Comparison of ENCODE assay signal across 8 mouse cellular contexts in the genomic region with DNA sequence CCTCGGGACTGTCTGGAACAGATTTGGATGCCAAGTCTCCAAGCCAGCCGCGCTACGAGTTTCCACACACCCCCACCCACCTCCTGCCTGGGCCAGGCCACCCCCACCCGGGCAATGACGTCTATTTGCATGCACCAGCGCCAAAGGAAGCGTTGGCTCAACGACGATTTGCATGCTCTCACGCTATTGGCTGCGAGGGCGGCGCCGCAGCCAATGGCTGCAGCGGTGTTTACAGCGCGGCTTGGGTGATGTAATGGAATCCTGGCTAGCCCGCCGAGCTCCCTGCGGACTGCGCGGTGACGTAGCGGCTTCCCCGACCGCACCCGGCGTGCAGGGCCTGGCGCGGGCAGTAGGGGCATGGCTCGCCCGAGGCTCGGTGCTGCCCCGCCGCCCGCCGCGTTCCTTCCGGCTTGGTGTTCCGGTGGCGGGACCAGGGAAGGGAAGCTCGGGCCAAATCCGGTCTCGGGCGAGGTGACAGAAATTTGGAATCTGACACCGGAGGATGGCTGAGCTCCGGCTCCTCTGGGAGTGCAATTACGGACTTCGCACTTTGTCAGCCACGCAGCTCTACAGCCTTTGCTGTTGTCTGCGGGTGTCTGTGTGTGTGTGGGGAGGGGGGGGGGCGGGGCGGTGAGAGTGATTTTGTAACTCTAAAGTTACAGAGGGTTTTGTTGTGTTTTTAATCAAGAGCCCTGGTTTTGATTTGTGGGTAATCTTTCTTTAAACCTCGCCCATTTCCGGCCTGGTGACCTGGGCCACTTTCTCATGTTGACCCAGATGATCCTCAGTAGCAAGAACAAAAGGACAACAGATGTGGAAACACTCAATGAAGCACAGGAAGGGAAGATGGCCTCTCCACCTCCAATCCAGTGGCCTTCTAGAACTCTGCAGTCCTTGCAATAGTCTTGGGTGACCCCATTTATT. TPM values are rescaled to one million over a fixed set of nuclear protein-coding genes. Genes with fewer than 3 reads are reported as not detected.
DNase-seq lines count a peak whose midpoint lies in the region; ATAC-seq and TF ChIP-seq lines count a peak whose summit lies in the region.

No protein-coding gene starts in this region.

- WGBS in forebrain, embryonic 14.5 days = 3% methylated on average over 56 of the region's 56 CpGs
- 2% methylated on average over 56 of the region's 56 CpGs for WGBS in neural tube, embryonic 15.5 days

- no peaks in the 10 kb centered on the region for H3K27me3 ChIP-seq in ES-Bruce4 (ENCODE audit: control insufficient read depth, insufficient read depth, low read length, poor library complexity, severe bottlenecking)
- no peaks in the 10 kb centered on the region for H3K27me3 ChIP-seq in forebrain, embryonic 14.5 days (replicated peaks; ENCODE audit: control insufficient read depth, insufficient read depth, low read length)
- 0 out of 2 replicates have a peak, but pooled peaks cover 5% of the 10 kb centered on the region for H3K27me3 ChIP-seq in neural tube, embryonic 15.5 days (replicated peaks)

- H3K4me3 ChIP-seq in ES-Bruce4 (ENCODE audit: low read depth, low read length) = peak overlapping the region; percentile 70
- H3K4me3 ChIP-seq in forebrain, embryonic 14.5 days (ENCODE audit: low read depth, low read length) = peak overlapping the region; percentile 42
- peak overlapping the region; percentile 51 for H3K4me3 ChIP-seq in neural tube, embryonic 15.5 days (replicated peaks)

- H3K9ac ChIP-seq in ES-Bruce4 (ENCODE audit: low read depth, poor library complexity, severe bottlenecking) = peak overlapping the region; percentile 57
- H3K9ac ChIP-seq in forebrain, embryonic 14.5 days (ENCODE audit: low read length) = peak overlapping the region; percentile 70
- peak overlapping the region; percentile 60 for H3K9ac ChIP-seq in neural tube, embryonic 15.5 days (replicated peaks)

- no peak for TF ChIP-seq CTCF in ES-Bruce4 (IDR thresholded peaks at IDR 0.05; ENCODE audit: low read depth, low read length)

- ATAC-seq in forebrain, embryonic 14.5 days = peak; percentile 99
- ATAC-seq in neural tube, embryonic 15.5 days (ENCODE audit: low FRiP score) = peak; percentile 98

- no peaks in the 10 kb centered on the region for H3K36me3 ChIP-seq in ES-Bruce4 (ENCODE audit: control insufficient read depth, insufficient read depth, low read length, poor library complexity, severe bottlenecking)
- H3K36me3 ChIP-seq in forebrain, embryonic 14.5 days (ENCODE audit: control insufficient read depth, insufficient read depth, low read length) = no peaks in the 10 kb centered on the region
- no peaks in the 10 kb centered on the region for H3K36me3 ChIP-seq in neural tube, embryonic 15.5 days

- peak overlapping the region; percentile 66 for H3K27ac ChIP-seq in ES-Bruce4 (ENCODE audit: insufficient read depth, low read length)
- H3K27ac ChIP-seq in forebrain, embryonic 14.5 days (ENCODE audit: low read depth, low read length) = peak overlapping the region; percentile 78
- H3K27ac ChIP-seq in neural tube, embryonic 15.5 days (replicated peaks) = peak overlapping the region; percentile 86

- peak; percentile 30 for TF ChIP-seq POLR2A in ES-Bruce4 (IDR thresholded peaks at IDR 0.05; ENCODE audit: insufficient read depth, low read length)

- H3K4me1 ChIP-seq in ES-Bruce4 (ENCODE audit: control insufficient read depth, insufficient read depth, low read length) = peaks cover 4% of the 10 kb centered on the region
- peaks cover 3% of the 10 kb centered on the region; the same call in 1 of the 2 replicates for H3K4me1 ChIP-seq in forebrain, embryonic 14.5 days (ENCODE audit: control insufficient read depth, insufficient read depth, low read length)
- peaks cover 14% of the 10 kb centered on the region for H3K4me1 ChIP-seq in neural tube, embryonic 15.5 days

- intact Hi-C loops in heart, postnatal 14 days (cut with DNase I) = no loop called here

- DNase-seq in cerebellum, adult 11 months = peak; percentile 91
- peak; percentile 99 for DNase-seq in forebrain, embryonic 14.5 days (ENCODE audit: low spot score)
- DNase-seq in heart, postnatal 14 days = peak; percentile 95 to 96
- peak; percentile 96 for DNase-seq in layer of hippocampus, adult 11-12 months (ENCODE audit: low spot score)
- DNase-seq in lung, adult 18-20 months = peak; percentile 98 to 99
- peak; percentile 97 for DNase-seq in testis, postnatal 14 days (ENCODE audit: low spot score)

- peak overlapping the region; percentile 65 for H3K4me2 ChIP-seq in forebrain, embryonic 14.5 days (ENCODE audit: low read length)
- peak overlapping the region; percentile 72 for H3K4me2 ChIP-seq in neural tube, embryonic 15.5 days

- no peaks in the 10 kb centered on the region for H3K9me3 ChIP-seq in ES-Bruce4 (replicated peaks; ENCODE audit: control insufficient read depth, insufficient read depth, low read length, poor library complexity, severe bottlenecking)
- no peaks in the 10 kb centered on the region for H3K9me3 ChIP-seq in forebrain, embryonic 14.5 days (replicated peaks; ENCODE audit: control insufficient read depth, low read length)
- no peaks in the 10 kb centered on the region for H3K9me3 ChIP-seq in neural tube, embryonic 15.5 days (replicated peaks)

- no peak for TF ChIP-seq EP300 in ES-Bruce4 (IDR thresholded peaks at IDR 0.05; ENCODE audit: insufficient read depth, low read depth, low read length)

RNA-seq across cellular contexts. Expression of gene Nr4a1, which starts 7.6 kb away (rescaled TPM):
- 29.4 and 31.9 TPM in 2 replicates for polyA plus RNA-seq in ES-Bruce4 (2011; ENCODE audit: insufficient read depth, insufficient read length, low read depth, missing spikeins)
- 2.1 and 2.9 TPM in 2 replicates for polyA plus RNA-seq in forebrain, embryonic 14.5 days (2014; fragmentation: Nextera tagmentation; extraction: Ambion mirVana)
- 10 to 100 TPM; 14.0 to 63.1 TPM for total RNA-seq in heart, postnatal 14 days (2021)
- polyA plus RNA-seq in neural tube, embryonic 15.5 days (2015; fragmentation: Nextera tagmentation; extraction: Ambion mirVana) = 7.9 and 10.6 TPM in 2 replicates

RNA-seq across cellular contexts. Expression of gene Grasp, which starts 22.5 kb away (rescaled TPM):
- 8.6 and 9.6 TPM in 2 replicates for polyA plus RNA-seq in ES-Bruce4 (2011; ENCODE audit: insufficient read depth, insufficient read length, low read depth, missing spikeins)
- 0.93 and 1.0 TPM in 2 replicates for polyA plus RNA-seq in forebrain, embryonic 14.5 days (2014; fragmentation: Nextera tagmentation; extraction: Ambion mirVana)
- total RNA-seq in heart, postnatal 14 days (2021) = 10 to 100 TPM; 12.9 to 14.0 TPM
- polyA plus RNA-seq in neural tube, embryonic 15.5 days (2015; fragmentation: Nextera tagmentation; extraction: Ambion mirVana) = 2.2 and 2.5 TPM in 2 replicates

RNA-seq across cellular contexts. Expression of gene Atg101, which starts 37.6 kb away (rescaled TPM):
- polyA plus RNA-seq in ES-Bruce4 (2011; ENCODE audit: insufficient read depth, insufficient read length, low read depth, missing spikeins) = 37.6 and 39.1 TPM in 2 replicates
- polyA plus RNA-seq in forebrain, embryonic 14.5 days (2014; fragmentation: Nextera tagmentation; extraction: Ambion mirVana) = 82.3 and 83.1 TPM in 2 replicates
- 10 to 100 TPM; 24.7 to 25.5 TPM for total RNA-seq in heart, postnatal 14 days (2021)
- polyA plus RNA-seq in neural tube, embryonic 15.5 days (2015; fragmentation: Nextera tagmentation; extraction: Ambion mirVana) = 77.2 TPM in 2 replicates

RNA-seq across cellular contexts. Expression of gene 6030408B16Rik, which starts 46.5 kb away (rescaled TPM):
- polyA plus RNA-seq in ES-Bruce4 (2011; ENCODE audit: insufficient read depth, insufficient read length, low read depth, missing spikeins) = not detected in 2 replicates
- polyA plus RNA-seq in forebrain, embryonic 14.5 days (2014; fragmentation: Nextera tagmentation; extraction: Ambion mirVana) = 0.25 TPM in 2 replicates
- total RNA-seq in heart, postnatal 14 days (2021) = 1 to 10 TPM; 1.7 to 1.8 TPM
- 0.44 and 0.63 TPM in 2 replicates for polyA plus RNA-seq in neural tube, embryonic 15.5 days (2015; fragmentation: Nextera tagmentation; extraction: Ambion mirVana)

Comparison
In these comparisons a context has a peak if more than half of its experiments do, and no peak if none do; other contexts are left out.
1. Peak in every context shown above with its lines: DNase-seq, ATAC-seq, H3K4me3 ChIP-seq and H3K27ac ChIP-seq.